Mouse (Mus musculus): ENCODE measurements around the gene Il1rap. TPM values are rescaled to one million over a fixed set of nuclear protein-coding genes. Genes with fewer than 3 reads are reported as not detected.

Gene Il1rap
- polyA plus RNA-seq (2015; fragmentation: Nextera tagmentation; extraction: Ambion mirVana) = 9.3 and 10.9 TPM in 2 replicates

GRCm38 (mm10) chr16:26581048-26581912, at the start of gene Il1rap:
Il1rap (plus strand) TSS chr16:26581704.
- no peak; the same call in 1 of the 2 replicates for TF ChIP-seq CTCF (IDR thresholded peaks at IDR 0.05; ENCODE audit: low read depth)
- DNase-seq (ENCODE audit: low spot score) = peak; percentile 94
- peak; percentile 98 for ATAC-seq (replicated peaks; ENCODE audit: low FRiP score, low read depth)
- H3K4me1 ChIP-seq (replicated peaks; ENCODE audit: insufficient read depth, low read length) = no peaks in the 10 kb centered on the region
- H3K9ac ChIP-seq (ENCODE audit: low read depth, low read length) = peak within 1 kb of the TSS; percentile 67
- H3K27me3 ChIP-seq (ENCODE audit: insufficient read depth, low read length) = no peaks in the 10 kb centered on the region
- no peaks in the 10 kb centered on the region for H3K9me3 ChIP-seq (replicated peaks; ENCODE audit: low read length)
- H3K36me3 ChIP-seq (ENCODE audit: insufficient read depth, low read length) = no peaks in the 10 kb centered on the region
- peak within 1 kb of the TSS; percentile 90 for H3K4me2 ChIP-seq (ENCODE audit: low read length)
- 3% methylated on average over 51 of the region's 51 CpGs for WGBS
- H3K4me3 ChIP-seq (replicated peaks; ENCODE audit: low read depth, low read length) = peak within 1 kb of the TSS; percentile 62
- H3K27ac ChIP-seq = peak within 1 kb of the TSS; percentile 68

- H3K9ac ChIP-seq (ENCODE audit: low read depth, low read length) = no peak overlapping the region
- DNase-seq (ENCODE audit: low spot score) (peak; percentile 31), ATAC-seq (replicated peaks; ENCODE audit: low FRiP score, low read depth) (no peak)
- peak; percentile 52 for TF ChIP-seq CTCF (IDR thresholded peaks at IDR 0.05; ENCODE audit: low read depth)
- no peaks in the 10 kb centered on the region for H3K4me1 ChIP-seq (replicated peaks; ENCODE audit: insufficient read depth, low read length)
- 0 out of 2 replicates have a peak, but pooled peaks cover 4% of the 10 kb centered on the region for H3K27me3 ChIP-seq (ENCODE audit: insufficient read depth, low read length)
- no peak overlapping the region for H3K4me2 ChIP-seq (ENCODE audit: low read length)
- H3K9me3 ChIP-seq (replicated peaks; ENCODE audit: low read length) = no peaks in the 10 kb centered on the region
- no peak overlapping the region for H3K27ac ChIP-seq
- H3K36me3 ChIP-seq (ENCODE audit: insufficient read depth, low read length) = no peaks in the 10 kb centered on the region
- WGBS = 59% methylated on average over 1 of the region's 1 CpGs
- H3K4me3 ChIP-seq (replicated peaks; ENCODE audit: low read depth, low read length) = no peak overlapping the region
Observed at GRCm38 (mm10) chr16:26532287-26532686, 49.2 kb upstream of the Il1rap start.

GRCm38 (mm10) chr16:26546170-26546878, 35.2 kb upstream of the Il1rap start:
- Histone ChIP-seq H3K4me1 (replicated peaks; ENCODE audit: insufficient read depth, low read length) (no peaks in the 10 kb centered on the region), H3K27ac (no peak overlapping the region), H3K9me3 (replicated peaks; ENCODE audit: low read length) (no peaks in the 10 kb centered on the region), H3K36me3 (ENCODE audit: insufficient read depth, low read length) (no peaks in the 10 kb centered on the region), H3K27me3 (ENCODE audit: insufficient read depth, low read length) (no peaks in the 10 kb centered on the region), H3K4me3 (replicated peaks; ENCODE audit: low read depth, low read length) (no peak overlapping the region), H3K9ac (ENCODE audit: low read depth, low read length) (no peak overlapping the region), H3K4me2 (ENCODE audit: low read length) (no peak overlapping the region)
- TF ChIP-seq CTCF (IDR thresholded peaks at IDR 0.05; ENCODE audit: low read depth) = no peak
- DNase-seq (ENCODE audit: low spot score) = peak; percentile 85
- WGBS = 8% methylated on average over 7 of the region's 7 CpGs
- ATAC-seq (replicated peaks; ENCODE audit: low FRiP score, low read depth) = 0 out of 2 replicates have a peak, but pooled peaks have one; percentile 7

- no peak for DNase-seq (ENCODE audit: low spot score)
- no peak overlapping the region for H3K27ac ChIP-seq
- H3K4me2 ChIP-seq (ENCODE audit: low read length) = no peak overlapping the region
- H3K4me3 ChIP-seq (replicated peaks; ENCODE audit: low read depth, low read length) = no peak overlapping the region
- H3K27me3 ChIP-seq (ENCODE audit: insufficient read depth, low read length) = no peaks in the 10 kb centered on the region
- H3K9me3 ChIP-seq (replicated peaks; ENCODE audit: low read length) = no peaks in the 10 kb centered on the region
- no peaks in the 10 kb centered on the region for H3K4me1 ChIP-seq (replicated peaks; ENCODE audit: insufficient read depth, low read length)
- TF ChIP-seq CTCF (IDR thresholded peaks at IDR 0.05; ENCODE audit: low read depth) = no peak
- no peak for ATAC-seq (replicated peaks; ENCODE audit: low FRiP score, low read depth)
- H3K9ac ChIP-seq (ENCODE audit: low read depth, low read length) = no peak overlapping the region
- no peaks in the 10 kb centered on the region for H3K36me3 ChIP-seq (ENCODE audit: insufficient read depth, low read length)
- WGBS = 66% methylated on average over 1 of the region's 1 CpGs
Observed at GRCm38 (mm10) chr16:26546879-26547206, 34.7 kb upstream of the Il1rap start.

- no peak overlapping the region for H3K4me3 ChIP-seq (replicated peaks; ENCODE audit: low read depth, low read length)
- H3K36me3 ChIP-seq (ENCODE audit: insufficient read depth, low read length) = no peaks in the 10 kb centered on the region
- TF ChIP-seq CTCF (IDR thresholded peaks at IDR 0.05; ENCODE audit: low read depth) = no peak
- no peak for DNase-seq (ENCODE audit: low spot score)
- H3K27me3 ChIP-seq (ENCODE audit: insufficient read depth, low read length) = no peaks in the 10 kb centered on the region
- WGBS = 93% methylated on average over 2 of the region's 2 CpGs
- H3K9ac ChIP-seq (ENCODE audit: low read depth, low read length) = no peak overlapping the region
- no peak for ATAC-seq (replicated peaks; ENCODE audit: low FRiP score, low read depth)
- no peaks in the 10 kb centered on the region for H3K4me1 ChIP-seq (replicated peaks; ENCODE audit: insufficient read depth, low read length)
- no peak overlapping the region for H3K4me2 ChIP-seq (ENCODE audit: low read length)
- H3K9me3 ChIP-seq (replicated peaks; ENCODE audit: low read length) = no peaks in the 10 kb centered on the region
- H3K27ac ChIP-seq = no peak overlapping the region
Observed at GRCm38 (mm10) chr16:26549221-26549620, 32.3 kb upstream of the Il1rap start.

- Histone ChIP-seq H3K9me3 (replicated peaks; ENCODE audit: low read length) (no peaks in the 10 kb centered on the region), H3K4me3 (replicated peaks; ENCODE audit: low read depth, low read length) (no peak overlapping the region), H3K4me1 (replicated peaks; ENCODE audit: insufficient read depth, low read length) (no peaks in the 10 kb centered on the region), H3K4me2 (ENCODE audit: low read length) (no peak overlapping the region), H3K27ac (no peak overlapping the region), H3K36me3 (ENCODE audit: insufficient read depth, low read length) (no peaks in the 10 kb centered on the region), H3K9ac (ENCODE audit: low read depth, low read length) (no peak overlapping the region), H3K27me3 (ENCODE audit: insufficient read depth, low read length) (no peaks in the 10 kb centered on the region)
- ATAC-seq (replicated peaks; ENCODE audit: low FRiP score, low read depth) = no peak
- TF ChIP-seq CTCF (IDR thresholded peaks at IDR 0.05; ENCODE audit: low read depth) = no peak
- 33% methylated on average over 3 of the region's 3 CpGs for WGBS
- DNase-seq (ENCODE audit: low spot score) = no peak
Observed at GRCm38 (mm10) chr16:26552234-26552633, 29.3 kb upstream of the Il1rap start.
